Mouse (Mus musculus): ENCODE data around the gene Ahcyl2. TPM values are rescaled to one million over a fixed set of nuclear protein-coding genes. Genes with fewer than 3 reads are reported as not detected.
"Not testable (repeated sequence)": the region's sequence is repeated elsewhere in the genome, so short reads cannot be mapped to it uniquely, and the experiment has no call there.

The Ahcyl2 gene
- total RNA-seq, 4 experiments from 2014 or later: 14.2 to 19.6 (median 17.2) TPM

- DNase-seq (ENCODE audit: low spot score): peak; percentile 29
These were observed 46.8 kb downstream of the Ahcyl2 start for GRCm38 (mm10) chr6:29814616-29815015.

- DNase-seq (ENCODE audit: low spot score): no peak
These were observed 47.2 kb downstream of the Ahcyl2 start for GRCm38 (mm10) chr6:29815060-29815459.

DNA sequence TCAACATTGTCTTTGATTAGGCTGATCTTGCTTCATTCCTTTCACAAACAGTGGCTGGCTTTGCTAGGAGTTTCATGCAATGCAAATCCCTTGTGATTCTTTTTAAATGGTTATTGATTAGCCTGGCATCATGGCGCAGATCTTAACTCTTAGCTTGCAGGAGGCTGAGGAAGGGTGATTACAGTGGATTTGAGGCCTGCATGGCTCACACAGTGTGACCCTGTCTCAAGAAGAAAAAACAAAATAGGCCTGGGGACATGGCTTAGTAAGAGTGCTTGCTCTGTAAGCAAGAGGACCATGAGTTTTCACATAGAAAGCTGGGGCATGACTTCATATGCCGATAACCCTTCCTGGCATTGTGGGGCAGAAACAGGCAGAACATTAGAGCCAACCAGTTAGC lies 47.8 kb downstream of the Ahcyl2 start:
- no peak for DNase-seq (ENCODE audit: low spot score)

DNA sequence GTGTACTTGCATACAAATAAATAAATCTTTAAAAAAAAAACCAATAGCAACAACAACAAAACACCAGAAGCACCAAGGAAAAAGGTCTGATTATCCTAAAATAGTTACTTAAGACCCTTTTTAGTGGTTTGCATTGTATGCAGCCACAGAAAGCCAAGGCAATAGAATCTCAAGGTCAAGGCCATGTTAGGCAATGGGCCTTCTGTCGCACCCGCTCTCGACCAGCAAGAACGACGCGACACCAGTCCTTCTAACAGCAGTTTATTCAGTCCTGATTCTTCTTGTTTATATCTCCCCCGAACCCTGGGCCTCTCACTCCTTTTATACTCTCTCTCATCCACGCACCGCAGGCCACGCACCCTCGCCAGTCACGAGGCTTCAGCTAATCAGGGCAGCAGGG lies 48.6 kb downstream of the Ahcyl2 start:
- not testable (repeated sequence) for DNase-seq (ENCODE audit: low spot score)

- DNase-seq (ENCODE audit: low spot score): peak; percentile 28
These were observed 51.5 kb downstream of the Ahcyl2 start for GRCm38 (mm10) chr6:29819309-29819708.

DNA sequence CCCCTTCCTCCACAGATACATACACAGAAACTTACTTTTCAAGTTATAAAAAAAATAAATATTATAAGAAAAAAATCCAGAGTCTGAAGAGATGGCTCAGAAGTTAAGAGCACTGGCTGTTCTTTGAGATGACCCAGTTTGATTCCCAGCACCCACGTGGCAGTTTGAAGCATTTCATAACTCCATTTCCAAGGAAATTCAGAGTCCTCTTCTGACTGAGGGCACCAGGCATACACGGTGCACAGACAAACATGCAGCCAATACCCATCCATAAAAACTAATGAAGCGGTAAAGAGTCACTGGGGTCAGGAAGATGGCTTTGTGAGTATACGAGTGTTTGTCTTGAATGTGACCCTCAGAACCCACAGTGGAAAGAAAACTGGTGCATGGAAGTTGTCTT lies 52.5 kb downstream of the Ahcyl2 start:
- DNase-seq (ENCODE audit: low spot score): no peak

DNA sequence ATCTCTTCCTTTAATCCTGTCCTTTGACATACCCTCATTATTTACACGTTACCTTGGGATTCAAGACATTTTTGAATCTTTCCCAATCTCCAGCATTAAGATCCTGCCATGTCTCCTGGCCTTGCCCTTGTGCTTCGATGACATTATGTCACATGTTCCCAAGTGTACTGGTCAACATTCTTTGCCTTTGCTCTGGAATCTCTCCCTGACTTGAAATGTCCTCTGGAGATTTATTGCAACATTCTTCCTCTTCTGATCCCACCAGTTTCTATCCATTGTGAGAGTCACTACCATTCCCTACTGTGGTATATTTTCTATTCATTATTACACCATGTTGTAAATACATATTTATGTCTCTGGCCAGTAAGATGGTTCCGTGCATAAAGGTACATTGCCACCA lies 53.1 kb downstream of the Ahcyl2 start:
- DNase-seq (ENCODE audit: low spot score): no peak

DNA sequence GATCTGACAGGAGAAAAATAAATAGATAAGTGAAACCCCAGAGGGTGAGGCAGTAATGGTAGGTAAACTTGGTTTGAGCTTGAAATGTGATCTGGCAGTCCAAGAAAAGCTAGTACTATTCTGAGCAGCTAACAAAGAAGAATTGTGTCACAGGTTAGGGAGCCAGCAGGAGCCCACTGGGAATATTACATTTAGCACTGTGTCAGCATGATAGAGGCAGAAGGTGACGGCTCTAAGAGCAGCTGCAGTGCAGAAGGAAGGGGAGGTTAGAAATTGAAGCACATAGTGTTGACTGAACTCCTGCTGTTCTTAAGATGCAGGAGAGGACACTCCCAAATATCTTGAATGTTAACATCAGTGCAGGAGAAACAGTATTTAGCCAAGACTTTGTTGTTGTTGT lies 54.0 kb downstream of the Ahcyl2 start:
- no peak for DNase-seq (ENCODE audit: low spot score)

GRCm38 (mm10) chr6:29825302-29825701 lies 57.5 kb downstream of the Ahcyl2 start:
- no peak for DNase-seq (ENCODE audit: low spot score)

DNA sequence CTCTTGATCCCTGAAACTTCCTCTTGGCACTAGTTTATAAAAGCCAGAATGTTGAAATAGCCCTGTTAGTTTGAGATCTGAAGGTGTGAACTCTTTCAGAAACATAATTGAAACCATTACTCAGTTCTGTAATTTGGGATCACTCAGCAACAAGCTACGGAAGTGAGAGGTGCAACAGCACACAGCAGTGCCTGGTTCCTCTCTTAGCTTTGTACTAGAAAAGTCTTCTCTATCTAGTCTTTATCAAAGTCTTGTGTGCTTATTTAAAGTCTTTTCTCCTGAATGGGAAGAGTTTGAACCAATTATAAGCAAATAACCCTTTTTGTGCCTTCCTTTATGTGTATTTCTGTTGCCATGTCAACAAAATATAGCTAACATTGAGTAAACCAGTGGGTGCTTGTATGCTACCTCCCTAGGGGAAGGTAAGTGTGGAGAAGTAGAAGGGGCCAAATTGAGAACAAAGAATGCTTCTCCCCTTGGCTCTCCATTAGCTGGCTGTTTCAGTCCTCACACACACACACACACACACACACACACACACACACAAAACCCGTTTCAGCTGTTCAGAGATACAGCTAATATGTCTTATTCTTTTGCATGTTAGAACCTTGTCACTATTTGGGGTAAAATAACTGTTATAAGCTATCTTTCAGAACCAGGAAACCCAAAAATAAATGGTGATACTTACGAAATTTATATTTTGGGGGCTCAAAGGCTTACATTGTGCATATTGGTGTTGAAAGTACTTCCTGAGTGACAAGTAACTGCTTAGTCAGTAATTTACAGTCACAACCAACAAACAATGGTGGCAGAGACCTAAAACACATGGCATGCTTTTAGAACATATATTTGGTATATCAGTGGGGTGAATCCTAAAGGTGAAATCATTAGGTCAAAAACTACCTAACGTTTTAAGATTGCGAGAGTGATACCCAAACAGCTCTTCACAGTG lies 59.8 kb downstream of the Ahcyl2 start:
- DNase-seq (ENCODE audit: low spot score): no peak

DNA sequence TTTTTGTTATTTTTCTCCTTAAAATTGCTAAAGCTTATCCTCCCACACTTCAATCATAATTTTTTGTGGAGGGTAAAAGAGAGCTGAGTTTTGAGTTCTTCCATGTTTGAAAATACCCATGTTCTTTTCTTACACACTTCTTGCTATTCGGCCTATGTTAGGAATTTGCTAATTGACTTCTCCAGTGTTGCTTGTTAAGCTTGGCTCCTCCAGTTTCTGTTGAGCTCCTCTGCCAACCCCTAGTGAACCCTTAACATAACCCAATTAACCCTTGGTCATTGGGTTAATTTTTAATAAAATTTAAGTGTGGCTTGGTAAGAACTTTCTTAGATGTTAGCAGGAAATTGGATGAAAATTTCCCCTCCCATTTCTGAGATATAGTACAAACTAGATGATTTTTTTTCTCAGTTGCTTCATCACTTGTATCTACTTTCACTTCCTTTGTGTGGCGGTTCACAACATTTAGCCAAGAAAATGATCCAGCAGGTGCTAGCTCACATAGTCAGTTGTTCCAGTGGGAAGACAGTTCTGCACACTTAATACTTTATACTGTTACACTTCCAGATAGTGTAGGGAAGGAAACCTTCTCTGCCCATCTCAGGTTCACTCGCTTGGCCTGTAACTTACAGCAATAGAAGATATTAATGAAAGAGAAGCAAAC lies 60.9 kb downstream of the Ahcyl2 start:
- DNase-seq (ENCODE audit: low spot score): no peak

DNA sequence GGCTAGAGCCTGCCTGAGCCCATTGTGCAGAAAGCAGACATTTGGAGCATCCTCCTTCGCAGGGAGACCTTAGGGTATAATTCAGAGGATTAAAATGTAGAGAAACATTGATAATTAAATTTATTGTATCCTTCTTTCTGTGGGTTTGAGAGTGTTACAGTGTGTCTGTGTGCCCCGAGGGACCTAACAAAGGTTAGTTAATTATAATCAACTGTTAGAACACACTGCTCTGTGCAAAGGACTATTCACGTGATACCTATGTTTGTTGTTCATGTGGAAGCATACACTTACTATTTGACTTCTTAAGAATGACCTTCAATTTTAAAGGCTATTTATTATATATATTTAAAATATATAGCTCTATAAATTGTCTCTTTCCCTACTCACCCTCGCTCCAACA lies 64.5 kb downstream of the Ahcyl2 start:
- no peak for DNase-seq (ENCODE audit: low spot score)

DNA sequence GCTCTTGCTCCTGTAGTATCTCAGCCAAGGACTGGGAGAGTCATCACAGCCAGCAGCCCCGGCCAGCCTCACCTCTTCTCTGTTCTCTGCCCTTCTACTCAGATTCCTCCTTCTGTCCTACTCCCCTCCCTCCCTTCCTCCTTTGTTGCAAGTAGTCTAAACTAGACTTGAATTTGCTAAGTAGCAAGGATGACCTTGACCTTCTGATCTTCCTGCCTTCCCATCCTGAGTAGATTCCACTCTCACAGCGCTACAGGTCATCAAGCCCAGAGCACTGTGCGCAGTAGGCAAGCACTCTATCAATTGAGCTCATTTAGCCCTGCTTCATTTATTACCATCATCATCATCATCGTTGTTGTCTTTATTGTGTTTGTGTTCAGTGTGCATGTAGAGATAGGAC lies 65.3 kb downstream of the Ahcyl2 start:
- DNase-seq (ENCODE audit: low spot score): no peak

GRCm38 (mm10) chr6:29833568-29834255 lies 65.9 kb downstream of the Ahcyl2 start:
- DNase-seq (ENCODE audit: low spot score): no peak

GRCm38 (mm10) chr6:29835543-29836177 lies 67.8 kb downstream of the Ahcyl2 start:
- DNase-seq (ENCODE audit: low spot score): no peak

DNA sequence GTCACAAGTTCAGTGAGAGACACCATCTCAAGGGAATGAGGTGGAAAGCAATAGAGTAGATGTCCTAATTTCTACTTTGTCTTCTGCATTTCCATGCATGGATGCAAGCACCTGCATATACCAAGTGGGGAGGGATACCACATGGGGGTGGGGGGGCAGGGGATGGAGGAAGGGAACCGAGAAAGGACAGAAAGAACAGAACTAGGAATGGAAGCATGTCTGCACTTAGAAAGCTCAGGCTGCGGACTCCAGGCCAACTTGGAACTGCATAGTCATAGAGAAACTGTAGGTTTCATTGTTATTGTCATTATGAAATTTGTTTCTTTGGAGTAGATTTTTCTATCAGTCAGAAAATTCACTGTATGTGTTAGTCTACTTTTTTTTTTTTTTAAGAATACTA lies 69.8 kb downstream of the Ahcyl2 start:
- no peak for DNase-seq (ENCODE audit: low spot score)

DNA sequence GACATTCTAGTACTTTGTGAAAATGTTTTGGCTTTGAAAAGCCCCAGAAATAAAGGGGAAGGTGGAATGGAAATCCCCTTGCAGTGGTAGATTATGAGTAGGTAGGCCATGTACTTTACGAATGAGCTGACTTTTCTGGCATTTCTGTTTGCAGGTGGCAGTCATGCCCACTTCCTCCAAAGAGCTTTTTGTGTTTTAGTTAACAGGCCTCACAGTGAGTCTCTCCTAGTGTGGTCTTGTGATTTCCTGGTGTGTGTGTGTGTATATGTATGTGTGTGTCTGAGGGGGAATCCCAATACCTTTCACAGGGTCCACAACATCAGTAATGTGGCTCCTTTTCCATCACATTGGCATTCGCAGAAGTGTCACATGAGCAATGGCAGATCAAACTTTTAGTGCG lies 70.7 kb downstream of the Ahcyl2 start:
- no peak for DNase-seq (ENCODE audit: low spot score)

DNA sequence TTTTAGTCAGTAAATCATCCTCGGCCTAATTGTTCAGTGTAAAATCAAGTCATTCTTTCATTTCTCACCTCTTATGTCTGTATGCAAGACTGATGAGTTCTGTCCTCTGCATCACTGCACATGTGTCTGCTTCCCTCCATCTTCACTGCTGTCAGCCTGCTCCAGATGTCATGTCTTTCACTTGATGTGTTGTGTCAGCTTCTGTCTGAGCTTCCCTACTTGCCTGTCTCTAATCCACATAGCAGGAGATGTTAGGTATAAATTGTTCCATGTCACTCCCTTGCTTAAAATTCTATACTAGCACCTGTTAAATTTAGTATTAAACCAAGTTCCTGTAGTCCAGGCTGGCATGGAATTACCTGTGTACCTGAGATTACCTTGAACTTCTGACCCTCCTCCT lies 72.2 kb downstream of the Ahcyl2 start:
- DNase-seq (ENCODE audit: low spot score): no peak

DNA sequence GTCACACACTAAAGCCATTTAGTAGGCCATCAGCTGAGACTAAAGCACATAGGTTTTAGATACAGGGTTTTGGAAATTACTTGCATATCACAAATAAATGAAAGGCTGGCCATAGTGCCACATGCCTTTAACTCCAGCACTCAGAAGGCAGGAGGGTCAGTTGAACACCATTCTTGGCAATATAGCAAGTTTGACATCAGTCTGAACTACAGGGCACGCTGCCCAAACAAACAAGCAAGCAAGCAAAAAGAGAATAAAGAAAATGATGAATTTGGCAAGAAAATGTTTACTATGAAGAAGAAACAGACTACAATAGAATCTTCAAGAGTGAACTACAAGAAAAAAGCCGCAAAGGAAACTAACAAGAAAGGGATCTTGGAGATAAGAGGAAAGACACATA lies 73.7 kb downstream of the Ahcyl2 start:
- no peak for DNase-seq (ENCODE audit: low spot score)

DNA sequence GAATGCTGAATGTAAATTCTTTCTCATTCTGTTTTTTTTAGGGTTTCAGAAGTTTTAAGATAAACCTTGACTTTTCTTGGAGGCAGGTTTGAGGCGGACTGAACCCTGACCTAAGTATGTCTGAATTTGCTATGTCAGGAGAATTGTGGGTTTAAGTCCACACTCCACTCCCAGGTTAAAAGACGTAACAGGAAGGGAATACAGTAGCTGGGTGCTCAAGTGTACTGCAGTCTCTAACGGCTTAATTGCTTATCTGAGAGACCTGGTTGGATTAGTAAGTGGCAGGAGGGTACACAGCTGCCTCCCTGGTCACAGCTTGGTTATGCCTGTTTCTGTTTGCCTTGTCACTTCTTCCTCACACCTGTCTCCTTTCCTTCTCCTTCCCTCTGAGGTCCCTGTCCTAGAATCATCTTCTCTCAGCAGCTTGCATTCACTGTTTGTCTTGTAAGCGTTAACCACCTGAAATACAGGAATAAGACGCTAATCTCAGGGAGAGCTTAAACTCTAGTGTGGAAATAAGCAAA lies 79.9 kb downstream of the Ahcyl2 start:
- no peak for DNase-seq (ENCODE audit: low spot score)

- DNase-seq (ENCODE audit: low spot score): no peak
These were observed 81.0 kb downstream of the Ahcyl2 start for GRCm38 (mm10) chr6:29848808-29849207.

- no peak for DNase-seq (ENCODE audit: low spot score)
These were observed 82.3 kb downstream of the Ahcyl2 start for GRCm38 (mm10) chr6:29850096-29850495.
